Mouse (Mus musculus): ENCODE results near the gene Dgat2. TPM values are rescaled to one million over a fixed set of nuclear protein-coding genes. Genes with fewer than 3 reads are reported as not detected.

Gene Dgat2
- polyA plus RNA-seq, 1 experiment from 2014 or later, result 12.6 TPM

GRCm38 (mm10) chr7:99156737-99157136 lies 25.8 kb downstream of the Dgat2 start:
- no peaks in the 10 kb centered on the region for H3K36me3 ChIP-seq
- H3K9ac ChIP-seq, result no peak overlapping the region
- H3K4me3 ChIP-seq, result no peak overlapping the region
- no peak overlapping the region for H3K27ac ChIP-seq
- H3K27me3 ChIP-seq, result no peaks in the 10 kb centered on the region; the same call in 1 of the 2 replicates
- no peak for ATAC-seq (ENCODE audit: low FRiP score)
- no peak overlapping the region for H3K4me2 ChIP-seq
- 87% methylated on average over 10 of the region's 10 CpGs for WGBS
- H3K9me3 ChIP-seq, result no peaks in the 10 kb centered on the region
- H3K4me1 ChIP-seq (replicated peaks), result peaks cover 18% of the 10 kb centered on the region

DNA sequence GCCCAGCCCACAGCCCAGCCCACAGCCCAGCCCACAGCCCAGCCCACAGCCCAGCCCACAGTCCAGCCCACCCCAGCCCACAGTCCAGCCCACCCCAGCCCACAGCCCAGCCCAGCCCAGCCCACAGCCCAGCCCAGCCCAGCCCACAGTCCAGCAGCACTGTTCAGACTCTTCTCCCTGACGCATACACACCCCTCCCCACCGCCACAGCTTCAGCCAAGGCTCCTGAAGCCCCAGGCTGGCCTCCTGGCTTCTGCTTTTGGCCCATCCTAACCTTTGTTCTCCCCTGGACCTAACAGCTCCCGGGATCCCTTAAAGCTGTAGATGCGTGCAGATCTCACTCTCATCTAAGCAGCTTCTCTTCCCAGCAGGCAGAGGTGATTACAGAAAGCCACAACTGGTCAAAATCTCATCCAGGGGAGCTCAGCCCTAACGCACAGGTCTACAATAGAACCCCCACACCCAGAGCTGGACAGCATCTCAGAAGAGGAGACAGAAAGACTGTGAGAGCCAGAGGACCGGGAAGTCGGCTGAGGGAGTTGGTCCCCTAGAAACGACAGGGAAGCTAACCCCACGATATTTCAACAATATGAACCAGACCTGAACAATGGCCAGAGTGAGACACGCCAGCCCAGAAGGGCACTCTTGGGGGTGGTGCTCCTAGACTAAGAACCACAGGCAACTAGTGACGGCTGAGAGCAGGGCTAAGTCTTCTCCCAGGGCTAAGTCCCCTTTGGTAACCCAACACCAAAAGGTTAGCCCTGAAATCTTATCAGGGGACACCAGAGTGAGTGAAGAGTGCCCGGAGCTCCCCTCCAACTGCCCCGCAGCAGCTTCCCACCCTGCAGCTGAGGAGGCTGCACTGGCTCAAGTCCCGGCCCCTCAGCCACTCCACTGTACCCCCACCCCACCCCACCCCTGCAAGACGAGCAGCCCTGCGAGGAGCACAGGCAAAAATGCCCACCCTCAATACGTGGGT lies 26.9 kb downstream of the Dgat2 start:
- ATAC-seq (ENCODE audit: low FRiP score), result peak; percentile 65; the same call in 1 of the 2 replicates
- no peak overlapping the region for H3K27ac ChIP-seq

DNA sequence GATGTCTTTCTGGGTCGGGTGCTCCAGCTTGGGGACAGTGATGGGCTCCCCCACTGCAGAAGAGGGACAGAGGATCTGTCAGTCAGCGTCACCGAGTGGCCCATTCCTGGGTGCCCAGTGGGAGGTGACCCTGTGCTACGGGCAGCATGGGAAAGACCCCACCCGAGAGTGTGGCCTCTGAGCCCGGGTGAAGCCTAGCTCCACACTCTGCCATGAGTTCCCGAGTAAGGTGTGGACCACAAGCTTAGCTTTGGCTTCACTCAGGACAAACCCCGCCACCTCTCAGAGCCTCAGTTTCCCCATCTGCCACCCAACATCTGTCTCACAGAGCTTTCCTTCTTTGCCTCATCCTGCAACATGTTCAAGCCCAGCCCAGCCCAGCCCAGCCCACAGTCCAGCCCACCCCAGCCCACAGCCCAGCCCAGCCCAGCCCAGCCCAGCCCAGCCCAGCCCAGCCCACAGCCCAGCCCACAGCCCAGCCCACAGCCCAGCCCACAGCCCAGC lies 27.8 kb downstream of the Dgat2 start:
- H3K9ac ChIP-seq, result no peak overlapping the region
- WGBS, result 58% methylated on average over 8 of the region's 8 CpGs
- H3K27me3 ChIP-seq, result no peaks in the 10 kb centered on the region; the same call in 1 of the 2 replicates
- H3K4me1 ChIP-seq (replicated peaks), result peaks cover 9% of the 10 kb centered on the region
- no peak overlapping the region for H3K27ac ChIP-seq
- H3K9me3 ChIP-seq, result no peaks in the 10 kb centered on the region
- no peak overlapping the region for H3K4me2 ChIP-seq
- ATAC-seq (ENCODE audit: low FRiP score), result peak; percentile 34; the same call in 1 of the 2 replicates
- no peak overlapping the region for H3K4me3 ChIP-seq
- no peaks in the 10 kb centered on the region for H3K36me3 ChIP-seq

More for the DNA sequence above, 26.9 kb downstream of the Dgat2 start:
- 34% methylated on average over 17 of the region's 17 CpGs for WGBS
- H3K36me3 ChIP-seq, result no peaks in the 10 kb centered on the region
- H3K4me1 ChIP-seq (replicated peaks), result peaks cover 10% of the 10 kb centered on the region
- no peaks in the 10 kb centered on the region; the same call in 1 of the 2 replicates for H3K27me3 ChIP-seq
- peak overlapping the region; percentile 26; the same call in 1 of the 2 replicates for H3K9ac ChIP-seq
- H3K4me3 ChIP-seq, result no peak overlapping the region
- H3K4me2 ChIP-seq, result peak overlapping the region; percentile 37
- H3K9me3 ChIP-seq, result no peaks in the 10 kb centered on the region

DNA sequence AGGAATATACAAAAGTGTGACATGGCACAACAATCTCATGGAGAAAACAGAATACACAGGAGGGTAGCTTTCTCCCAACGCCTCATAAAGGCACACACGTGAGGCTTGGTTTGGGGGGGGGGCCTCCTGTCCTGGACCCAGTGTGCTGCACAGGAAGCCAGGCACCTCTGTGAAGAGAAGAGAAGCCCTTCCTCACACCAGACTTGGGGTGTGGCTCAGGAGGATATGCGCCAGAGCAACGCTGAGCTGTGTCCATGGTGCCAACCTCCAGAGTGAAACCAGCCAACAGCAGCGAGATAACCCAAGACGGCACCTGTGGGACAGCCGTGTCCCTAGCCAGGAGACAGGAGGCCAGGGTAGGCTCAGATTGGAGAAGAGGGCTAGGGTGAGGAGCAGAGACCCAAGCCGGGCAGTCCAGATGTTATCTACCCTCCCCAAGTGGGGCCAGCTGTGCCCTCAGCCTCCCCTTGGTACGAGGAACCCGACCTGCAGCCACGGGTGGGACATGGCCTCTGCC lies 28.8 kb downstream of the Dgat2 start:
- H3K27ac ChIP-seq, result no peak overlapping the region
- no peak overlapping the region for H3K4me3 ChIP-seq
- H3K9me3 ChIP-seq, result no peaks in the 10 kb centered on the region
- H3K4me2 ChIP-seq, result no peak overlapping the region
- H3K36me3 ChIP-seq, result no peaks in the 10 kb centered on the region
- no peak overlapping the region for H3K9ac ChIP-seq
- no peaks in the 10 kb centered on the region; the same call in 1 of the 2 replicates for H3K27me3 ChIP-seq
- peaks cover 9% of the 10 kb centered on the region for H3K4me1 ChIP-seq (replicated peaks)
- 90% methylated on average over 11 of the region's 11 CpGs for WGBS
- ATAC-seq (ENCODE audit: low FRiP score), result no peak

GRCm38 (mm10) chr7:99152756-99153155 lies 29.8 kb downstream of the Dgat2 start:
- H3K9me3 ChIP-seq, result no peaks in the 10 kb centered on the region
- no peak overlapping the region for H3K4me3 ChIP-seq
- no peak for ATAC-seq (ENCODE audit: low FRiP score)
- no peak overlapping the region for H3K27ac ChIP-seq
- no peak overlapping the region for H3K4me2 ChIP-seq
- no peak overlapping the region for H3K9ac ChIP-seq
- 86% methylated on average over 8 of the region's 8 CpGs for WGBS
- H3K27me3 ChIP-seq, result no peaks in the 10 kb centered on the region; the same call in 1 of the 2 replicates
- H3K36me3 ChIP-seq, result no peaks in the 10 kb centered on the region
- H3K4me1 ChIP-seq (replicated peaks), result peaks cover 9% of the 10 kb centered on the region

- peaks cover 9% of the 10 kb centered on the region for H3K4me1 ChIP-seq (replicated peaks)
- H3K36me3 ChIP-seq, result no peaks in the 10 kb centered on the region
- H3K4me2 ChIP-seq, result no peak overlapping the region
- no peaks in the 10 kb centered on the region for H3K9me3 ChIP-seq
- no peak overlapping the region for H3K4me3 ChIP-seq
- no peak overlapping the region for H3K9ac ChIP-seq
- WGBS, result 6% methylated on average over 7 of the region's 7 CpGs
- peak; percentile 34; the same call in 1 of the 2 replicates for ATAC-seq (ENCODE audit: low FRiP score)
- no peak overlapping the region for H3K27ac ChIP-seq
- no peaks in the 10 kb centered on the region; the same call in 1 of the 2 replicates for H3K27me3 ChIP-seq
Measured at GRCm38 (mm10) chr7:99151342-99151741, 31.2 kb downstream of the Dgat2 start.

GRCm38 (mm10) chr7:99149017-99149416 lies 33.5 kb downstream of the Dgat2 start:
- 67% methylated on average over 1 of the region's 1 CpGs for WGBS
- Histone ChIP-seq H3K4me1 (replicated peaks) (no peaks in the 10 kb centered on the region), H3K27me3 (no peaks in the 10 kb centered on the region), H3K9ac (no peak overlapping the region), H3K36me3 (no peaks in the 10 kb centered on the region), H3K4me3 (no peak overlapping the region), H3K9me3 (no peaks in the 10 kb centered on the region), H3K27ac (no peak overlapping the region), H3K4me2 (no peak overlapping the region)
- ATAC-seq (ENCODE audit: low FRiP score), result no peak

GRCm38 (mm10) chr7:99147494-99147893 lies 35.0 kb downstream of the Dgat2 start:
- no peak overlapping the region for H3K4me3 ChIP-seq
- H3K27me3 ChIP-seq, result no peaks in the 10 kb centered on the region
- no peaks in the 10 kb centered on the region for H3K36me3 ChIP-seq
- no peak overlapping the region for H3K4me2 ChIP-seq
- no peaks in the 10 kb centered on the region for H3K9me3 ChIP-seq
- no peak overlapping the region for H3K9ac ChIP-seq
- WGBS, result 88% methylated on average over 7 of the region's 7 CpGs
- H3K27ac ChIP-seq, result no peak overlapping the region
- no peak for ATAC-seq (ENCODE audit: low FRiP score)
- peaks cover 2% of the 10 kb centered on the region; the same call in 1 of the 2 replicates for H3K4me1 ChIP-seq (replicated peaks)

DNA sequence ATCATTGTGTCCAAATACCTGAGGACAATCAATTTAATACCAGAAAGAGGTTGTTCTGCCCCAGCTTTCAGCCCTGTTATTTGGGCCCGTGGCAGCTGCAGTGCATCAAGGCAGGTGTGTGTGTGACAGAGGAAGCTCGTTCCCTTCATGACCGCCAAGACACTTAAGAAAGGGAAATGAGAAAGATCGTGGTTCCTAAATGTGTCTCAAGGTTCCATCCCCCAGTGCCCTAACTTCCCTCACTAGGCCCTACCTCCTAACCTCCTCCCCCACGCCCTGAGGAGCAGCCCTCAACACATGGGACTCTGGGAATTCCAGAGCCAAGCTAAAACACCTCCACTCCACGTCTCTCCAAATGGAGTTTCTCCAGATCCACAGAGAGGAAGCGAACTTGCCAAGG lies 35.6 kb downstream of the Dgat2 start:
- no peaks in the 10 kb centered on the region for H3K27me3 ChIP-seq
- H3K27ac ChIP-seq, result no peak overlapping the region
- peaks cover 8% of the 10 kb centered on the region for H3K4me1 ChIP-seq (replicated peaks)
- WGBS, result 79% methylated on average over 7 of the region's 7 CpGs
- no peaks in the 10 kb centered on the region for H3K36me3 ChIP-seq
- no peaks in the 10 kb centered on the region for H3K9me3 ChIP-seq
- H3K9ac ChIP-seq, result no peak overlapping the region
- no peak overlapping the region for H3K4me2 ChIP-seq
- H3K4me3 ChIP-seq, result no peak overlapping the region
- ATAC-seq (ENCODE audit: low FRiP score), result no peak

DNA sequence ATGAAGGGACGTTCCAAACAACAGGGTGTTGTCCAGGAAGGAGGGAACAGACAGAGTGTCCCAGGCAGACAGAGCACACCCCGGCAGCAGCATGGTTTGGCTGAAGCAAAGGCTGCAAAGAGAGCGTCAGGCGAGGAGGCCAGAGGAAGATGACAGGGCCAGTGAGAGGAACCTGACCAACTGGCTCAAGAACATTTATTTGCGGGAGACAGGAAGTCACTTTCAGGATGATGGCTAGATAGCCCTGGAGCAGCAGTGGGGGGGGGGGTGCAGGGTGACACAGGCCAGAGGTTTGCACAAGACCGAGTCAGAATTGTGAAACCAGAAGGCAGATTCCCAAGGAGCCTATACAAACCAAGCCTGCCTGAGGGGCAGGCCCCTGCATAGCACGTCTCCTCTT lies 36.5 kb downstream of the Dgat2 start:
- Histone ChIP-seq H3K27me3 (no peaks in the 10 kb centered on the region), H3K36me3 (no peaks in the 10 kb centered on the region), H3K9ac (no peak overlapping the region), H3K4me3 (no peak overlapping the region), H3K9me3 (no peaks in the 10 kb centered on the region), H3K4me1 (replicated peaks) (peaks cover 12% of the 10 kb centered on the region), H3K4me2 (no peak overlapping the region), H3K27ac (no peak overlapping the region)
- WGBS, result 68% methylated on average over 7 of the region's 7 CpGs
- no peak for ATAC-seq (ENCODE audit: low FRiP score)

- Histone ChIP-seq H3K9ac (no peak overlapping the region), H3K4me1 (replicated peaks) (peaks cover 17% of the 10 kb centered on the region), H3K4me3 (no peak overlapping the region), H3K36me3 (no peaks in the 10 kb centered on the region), H3K9me3 (no peaks in the 10 kb centered on the region), H3K27ac (no peak overlapping the region), H3K4me2 (no peak overlapping the region), H3K27me3 (no peaks in the 10 kb centered on the region)
- 69% methylated on average over 11 of the region's 11 CpGs for WGBS
- no peak for ATAC-seq (ENCODE audit: low FRiP score)
Measured at GRCm38 (mm10) chr7:99144616-99145015, 37.9 kb downstream of the Dgat2 start.

DNA sequence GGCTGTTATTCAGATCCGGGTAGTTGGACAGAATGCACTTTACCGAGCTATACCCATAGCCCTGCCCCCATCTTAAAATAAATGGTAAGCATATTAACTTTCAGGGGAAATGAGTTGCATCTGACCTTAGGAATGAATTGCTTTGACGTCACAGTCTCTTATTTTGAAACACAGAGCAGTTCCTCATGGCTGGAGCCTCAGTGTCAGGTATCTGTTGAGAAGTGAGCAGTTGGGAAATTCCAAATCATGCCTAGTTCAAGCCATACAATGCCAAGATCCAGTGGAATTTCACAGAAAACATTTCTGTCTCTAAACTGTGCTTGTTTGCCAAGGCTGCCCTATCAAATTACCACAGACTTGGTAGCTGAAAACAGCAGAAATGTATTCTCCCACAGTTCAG lies 39.3 kb downstream of the Dgat2 start:
- H3K4me1 ChIP-seq (replicated peaks), result peaks cover 24% of the 10 kb centered on the region
- no peak overlapping the region for H3K9ac ChIP-seq
- H3K36me3 ChIP-seq, result no peaks in the 10 kb centered on the region
- 73% methylated on average over 3 of the region's 3 CpGs for WGBS
- no peak for ATAC-seq (ENCODE audit: low FRiP score)
- H3K27me3 ChIP-seq, result no peaks in the 10 kb centered on the region
- H3K4me2 ChIP-seq, result no peak overlapping the region
- no peak overlapping the region for H3K27ac ChIP-seq
- H3K4me3 ChIP-seq, result no peak overlapping the region
- no peaks in the 10 kb centered on the region for H3K9me3 ChIP-seq

Data from hindbrain, embryonic 13.5 days (tissue).